Mouse (Mus musculus) adrenal gland, postnatal 14 days (tissue): Measurements from ENCODE around the gene Cwc15. TPM values are rescaled to one million over a fixed set of nuclear protein-coding genes. Genes with fewer than 3 reads are reported as not detected.
A peak's percentile ranks its signal among the peaks of the same experiment; 100 is the strongest.

Experiments used
- DNase-seq: peaks from one replicate; pipeline ENCODE4 v3.0.0; 2021; ENCODE audit warnings: mixed read lengths
- total RNA-seq: library from RNA; stranded (reverse); gene quantifications from 2 replicates; pipeline ENCODE4 v1.2.3, GENCODE M21; 2021

The Cwc15 gene
- total RNA-seq, 1 experiment from 2014 or later = 124 TPM

- DNase-seq = no peak
Measured at GRCm38 (mm10) chr9:14547584-14548365, 47.4 kb downstream of the Cwc15 start.

DNA sequence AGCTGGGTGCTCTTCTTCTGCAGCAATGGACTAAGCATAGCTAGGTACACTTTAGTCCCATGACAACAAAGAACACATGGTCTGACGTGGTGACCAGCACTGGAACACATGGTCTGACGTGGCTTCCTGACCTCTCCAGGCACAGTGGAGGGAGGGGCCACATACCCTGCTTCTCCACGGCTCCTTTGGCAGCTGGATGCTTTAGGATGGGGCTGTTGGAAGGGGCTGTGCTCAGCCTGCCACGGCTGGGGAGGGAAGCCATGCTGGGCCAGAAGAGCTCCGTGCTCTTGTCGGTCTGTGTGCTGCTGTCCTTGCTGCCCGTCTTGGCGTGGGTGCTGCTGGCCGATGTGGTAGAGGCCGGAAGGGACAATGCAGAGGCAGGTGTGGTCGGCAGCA lies 47.9 kb downstream of the Cwc15 start:
- DNase-seq = no peak

GRCm38 (mm10) chr9:14558332-14558731 lies 57.9 kb downstream of the Cwc15 start:
- DNase-seq = no peak

- DNase-seq = peak; percentile 17
Measured at GRCm38 (mm10) chr9:14559430-14559829, 59.0 kb downstream of the Cwc15 start.

GRCm38 (mm10) chr9:14559996-14560395 lies 59.6 kb downstream of the Cwc15 start:
- DNase-seq = no peak

Other genes with a start within 250 kb of the Cwc15 start
- 41.2 and 45.3 TPM in 2 replicates for gene Sesn3, start 225.6 kb upstream of the Cwc15 start, total RNA-seq
- 13.8 and 15.7 TPM in 2 replicates for gene Endod1, start 119.1 kb upstream of the Cwc15 start, total RNA-seq
- gene Kdm4d, start 135 bp upstream of the Cwc15 start, total RNA-seq = 0.30 and 0.34 TPM in 2 replicates
- gene Amotl1, start 144.4 kb downstream of the Cwc15 start, total RNA-seq = 33.3 and 36.4 TPM in 2 replicates
- gene Piwil4, start 240.1 kb downstream of the Cwc15 start, total RNA-seq = not detected in 2 replicates